Mouse (Mus musculus) embryonic facial prominence, embryonic 14.5 days (tissue): Measurements from ENCODE around the gene Nr2e3. TPM values are rescaled to one million over a fixed set of nuclear protein-coding genes. Genes with fewer than 3 reads are reported as not detected.
"Not testable (repeated sequence)": the region's sequence is repeated elsewhere in the genome, so short reads cannot be mapped to it uniquely, and the experiment has no call there.

ENCODE experiments used
- ATAC-seq: fragments of 200-750 bp; cut with Nextera tagmentation; 2 replicates; pipeline ENCODE4 v1.8.0; 2017; ENCODE audit warnings: low read depth, moderate number of reproducible peaks, moderate TSS enrichment
- DNase-seq: peaks from one replicate; pipeline ENCODE4 v3.0.0-alpha.2; 2015; ENCODE audit warnings: low spot score
- H3K27ac ChIP-seq: fragments of 300-500 bp; sonication (generic); replicated peaks from 2 replicates; pipeline ENCODE4 v1.5.1; 2014; ENCODE audit warnings: low read depth, mild to moderate bottlenecking, low read length, moderate library complexity
- H3K27me3 ChIP-seq: fragments of 300-500 bp; sonication (generic); replicated peaks from 2 replicates; pipeline ENCODE4 v1.6.1; 2014; ENCODE audit warnings: low read length; ENCODE audit not compliant: control insufficient read depth, insufficient read depth
- H3K36me3 ChIP-seq: fragments of 300-500 bp; sonication (generic); 2 replicates; pipeline ENCODE4 v1.6.1; 2014; ENCODE audit warnings: low read length, mixed read lengths; ENCODE audit not compliant: control insufficient read depth, insufficient read depth
- H3K4me1 ChIP-seq: fragments of 300-500 bp; sonication (generic); 2 replicates; pipeline ENCODE4 v1.6.1; 2014; ENCODE audit warnings: antibody characterized with exemption, low read length; ENCODE audit not compliant: control insufficient read depth, insufficient read depth
- H3K4me2 ChIP-seq: fragments of 300-500 bp; sonication (generic); 2 replicates; pipeline ENCODE4 v1.6.1; 2014; ENCODE audit warnings: low read depth, mild to moderate bottlenecking, low read length, moderate library complexity, mixed read lengths
- H3K4me3 ChIP-seq: fragments of 300-500 bp; sonication (generic); 2 replicates; pipeline ENCODE4 v1.5.1; 2014; ENCODE audit warnings: low read depth, mild to moderate bottlenecking, low read length
- H3K9ac ChIP-seq: fragments of 300-500 bp; sonication (generic); 2 replicates; pipeline ENCODE4 v1.6.1; 2014; ENCODE audit warnings: low read depth, mild to moderate bottlenecking, low read length, moderate library complexity, mixed read lengths
- H3K9me3 ChIP-seq: fragments of 300-500 bp; sonication (generic); 2 replicates; pipeline ENCODE4 v1.6.1; 2016; ENCODE audit warnings: low read length; ENCODE audit not compliant: control insufficient read depth
- WGBS: fragments of 180-500 bp; shearing (Covaris S2); extraction: QIAGEN DNeasy Blood & Tissue Kit; methylation state at CpG from one replicate; pipeline ENCODE4 v1.1.7; 2014; 5-methylcytosine and 5-hydroxymethylcytosine counted together
- polyA plus RNA-seq: library from polyadenylated mRNA; unstranded; fragments of >200 nt; fragmentation: Nextera tagmentation; extraction: Ambion mirVana; gene quantifications from 2 replicates; pipeline ENCODE4 v1.2.1, GENCODE M21; 2014

Nr2e3 gene
- polyA plus RNA-seq, 1 experiment from 2014 or later = 0.60 TPM

DNA sequence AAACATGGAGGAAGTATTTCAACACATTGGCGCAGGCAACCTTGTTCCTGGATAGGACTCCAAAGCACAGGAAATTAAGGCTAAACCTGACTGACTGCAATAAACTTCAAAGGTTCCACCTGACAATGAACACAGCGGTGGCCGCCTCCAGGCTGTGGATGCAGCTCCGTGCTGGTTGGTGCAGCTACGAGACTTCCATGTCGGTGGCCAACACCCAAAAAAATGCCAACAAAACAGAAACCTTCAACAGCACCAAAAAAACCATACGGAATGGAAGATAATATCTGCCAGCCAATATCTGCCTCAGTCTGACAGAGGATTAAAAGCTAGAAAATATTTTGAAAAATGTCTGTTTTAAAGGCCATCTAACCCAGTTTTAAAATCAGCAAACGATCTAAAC, 21.9 kb downstream of the Nr2e3 start:
- Histone ChIP-seq H3K4me1 (no peaks in the 10 kb centered on the region), H3K36me3 (no peaks in the 10 kb centered on the region), H3K4me3 (no peak overlapping the region), H3K27ac (no peak overlapping the region), H3K9me3 (no peaks in the 10 kb centered on the region), H3K9ac (no peak overlapping the region), H3K27me3 (no peaks in the 10 kb centered on the region), H3K4me2 (no peak overlapping the region)
- DNase-seq (no peak), ATAC-seq (no peak)
- 78% methylated on average over 8 of the region's 8 CpGs for WGBS

DNA sequence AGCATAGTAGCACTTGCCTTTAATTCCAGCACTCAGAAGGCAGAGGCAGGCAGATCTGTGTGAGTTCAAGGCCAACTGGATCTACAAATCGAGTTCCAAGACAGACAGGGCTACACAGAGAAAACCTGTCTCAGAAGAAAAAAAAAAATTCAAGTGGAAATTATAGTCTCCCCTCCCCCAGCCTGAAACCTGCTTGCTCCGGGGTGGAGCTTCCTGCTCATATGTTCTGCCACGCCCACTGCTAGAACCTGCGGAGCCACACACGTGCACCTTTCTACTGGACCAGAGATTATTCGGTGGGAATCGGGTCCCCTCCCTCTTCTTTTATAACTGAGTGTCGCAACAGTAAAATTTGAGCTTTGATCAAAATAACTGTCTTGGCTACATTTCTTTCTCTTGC, 24.6 kb downstream of the Nr2e3 start:
- not testable (repeated sequence) for H3K4me1 ChIP-seq, H3K27me3 ChIP-seq, ATAC-seq, H3K27ac ChIP-seq, H3K4me3 ChIP-seq, DNase-seq, H3K9me3 ChIP-seq, H3K9ac ChIP-seq, H3K4me2 ChIP-seq, H3K36me3 ChIP-seq
- WGBS = 70% methylated on average over 8 of the region's 8 CpGs

DNA sequence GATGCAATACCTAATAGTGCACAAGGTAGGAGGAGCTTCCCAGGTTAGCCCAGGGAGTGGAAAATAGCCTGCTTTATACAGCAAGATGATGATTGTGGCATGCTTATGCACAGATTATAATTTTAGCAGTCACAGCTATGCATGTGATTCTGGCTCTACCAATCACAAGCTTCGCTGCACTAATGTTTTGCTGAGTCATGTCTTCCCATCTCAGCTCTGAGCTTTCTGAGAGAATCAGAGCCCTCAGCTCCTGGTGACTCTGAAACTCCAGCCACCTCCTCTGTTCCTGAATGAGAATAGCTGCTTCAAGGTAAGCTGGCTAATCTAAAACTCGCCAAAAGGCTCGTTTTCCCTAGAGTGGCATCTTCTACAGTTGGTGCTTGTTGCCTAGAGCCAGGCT, 30.2 kb downstream of the Nr2e3 start:
- Histone ChIP-seq H3K9ac (no peak overlapping the region), H3K36me3 (peaks cover 15% of the 10 kb centered on the region), H3K27me3 (no peaks in the 10 kb centered on the region), H3K4me1 (no peaks in the 10 kb centered on the region), H3K4me3 (no peak overlapping the region), H3K27ac (no peak overlapping the region), H3K9me3 (peaks cover 10% of the 10 kb centered on the region; the same call in 1 of the 2 replicates), H3K4me2 (no peak overlapping the region)
- 78% methylated on average over 3 of the region's 3 CpGs for WGBS
- DNase-seq = no peak
- no peak for ATAC-seq

DNA sequence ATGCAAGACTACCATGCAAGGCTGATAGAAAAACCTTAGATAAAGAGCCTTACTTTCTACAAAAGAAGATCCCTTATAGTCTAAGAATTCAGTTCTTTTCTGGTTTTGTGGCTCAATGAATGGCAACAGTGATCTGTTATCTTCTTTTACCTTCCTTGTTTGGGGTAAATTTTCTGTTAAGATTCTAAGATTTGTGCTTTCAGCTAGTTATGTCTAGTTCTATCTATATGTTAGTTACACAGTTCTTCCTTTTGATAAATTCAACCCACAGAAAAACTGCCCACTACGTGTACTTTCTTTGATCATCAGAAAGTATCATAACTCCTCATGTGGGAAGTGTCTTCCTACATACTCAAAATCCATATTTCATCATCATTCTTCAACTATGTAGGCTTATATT, 45.7 kb downstream of the Nr2e3 start:
- H3K4me2 ChIP-seq = no peak overlapping the region
- WGBS = 96% methylated on average over 1 of the region's 1 CpGs
- no peak for DNase-seq

DNA sequence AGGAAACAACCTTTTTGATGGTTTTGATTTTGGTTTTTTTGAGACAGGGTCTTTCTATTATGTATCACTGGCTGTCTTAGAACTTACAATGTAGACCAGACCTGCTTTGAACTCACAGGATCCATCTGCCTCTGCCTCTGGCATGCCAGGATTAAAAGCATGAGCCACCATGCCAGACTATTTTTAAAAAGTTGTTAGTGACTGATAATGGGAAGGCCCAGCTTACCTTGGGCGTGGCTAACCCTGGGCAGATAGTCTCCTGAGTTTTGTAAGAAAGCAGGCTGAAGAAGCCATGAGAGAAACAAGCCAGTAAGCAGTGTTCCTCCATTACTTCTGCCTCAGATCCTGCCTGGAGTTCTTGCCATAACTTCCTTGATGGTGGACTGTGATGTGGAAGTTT, 57.1 kb downstream of the Nr2e3 start:
- WGBS = 83% methylated on average over 1 of the region's 1 CpGs
- no peaks in the 10 kb centered on the region for H3K4me1 ChIP-seq
- DNase-seq = no peak
- H3K9me3 ChIP-seq = no peaks in the 10 kb centered on the region
- no peaks in the 10 kb centered on the region for H3K27me3 ChIP-seq
- no peak overlapping the region for H3K4me2 ChIP-seq
- H3K4me3 ChIP-seq = no peak overlapping the region
- ATAC-seq = no peak
- no peak overlapping the region for H3K9ac ChIP-seq
- H3K36me3 ChIP-seq = peaks cover 43% of the 10 kb centered on the region
- no peak overlapping the region for H3K27ac ChIP-seq

More for the DNA sequence above, 45.7 kb downstream of the Nr2e3 start:
- H3K4me1 ChIP-seq = no peaks in the 10 kb centered on the region
- no peak overlapping the region for H3K9ac ChIP-seq
- no peaks in the 10 kb centered on the region for H3K27me3 ChIP-seq
- H3K36me3 ChIP-seq = peaks cover 49% of the 10 kb centered on the region
- no peak overlapping the region for H3K27ac ChIP-seq
- H3K4me3 ChIP-seq = no peak overlapping the region
- H3K9me3 ChIP-seq = no peaks in the 10 kb centered on the region
- no peak for ATAC-seq

Other genes starting within 250 kb of the Nr2e3 start
- 10.0 and 12.3 TPM in 2 replicates for gene Senp8, start 209.9 kb downstream of the Nr2e3 start, polyA plus RNA-seq
- 18.3 and 19.4 TPM in 2 replicates for gene Myo9a, start 209.8 kb downstream of the Nr2e3 start, polyA plus RNA-seq